Mouse (Mus musculus) common myeloid progenitor, adult 5-6 weeks (primary cell): ENCODE measurements around the gene Fmr1nb. TPM values are rescaled to one million over a fixed set of nuclear protein-coding genes. Genes with fewer than 3 reads are reported as not detected.
"Not testable (repeated sequence)": the region's sequence is repeated elsewhere in the genome, so short reads cannot be mapped to it uniquely, and the experiment has no call there.

Source experiments
- ATAC-seq: replicated peaks from 2 replicates; pipeline ENCODE4 v1.8.0; 2016; ENCODE audit warnings: low read depth, mild to moderate bottlenecking, moderate TSS enrichment, inconsistent platforms; ENCODE audit not compliant: poor library complexity, severe bottlenecking
- total RNA-seq: library from RNA; stranded (forward); fragments of 200-1000, 187-1606 nt; gene quantifications from 2 replicates; pipeline ENCODE4 v1.2.3, GENCODE M21; 2017

Fmr1nb gene
- total RNA-seq, result not detected in 2 replicates

- ATAC-seq, result no peak
Measured at GRCm38 (mm10) chrX:68761606-68762005, at the start of gene Fmr1nb. Fmr1nb (plus strand) TSS chrX:68761839.

DNA sequence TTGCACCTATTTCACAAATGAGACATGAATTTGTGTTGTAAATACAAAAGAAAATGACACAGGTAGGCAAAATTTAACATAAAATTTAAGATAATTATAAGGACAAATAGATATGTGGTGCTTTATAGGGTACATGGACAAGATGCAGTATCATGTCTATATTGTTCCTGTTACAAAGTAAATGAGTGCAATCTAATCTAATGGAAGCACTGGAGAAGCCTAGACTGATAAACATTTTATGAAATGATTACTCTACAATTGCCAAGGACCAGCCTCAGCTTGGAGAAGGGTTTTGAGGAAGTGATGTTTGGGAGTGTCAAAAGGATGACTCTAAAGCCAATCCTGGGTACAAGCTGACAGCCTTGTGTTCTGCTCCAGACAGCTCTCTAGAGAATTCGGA lies 24.7 kb upstream of the Fmr1nb start:
- ATAC-seq, result no peak

- ATAC-seq, result no peak
Measured at GRCm38 (mm10) chrX:68740088-68740487, 21.6 kb upstream of the Fmr1nb start.

DNA sequence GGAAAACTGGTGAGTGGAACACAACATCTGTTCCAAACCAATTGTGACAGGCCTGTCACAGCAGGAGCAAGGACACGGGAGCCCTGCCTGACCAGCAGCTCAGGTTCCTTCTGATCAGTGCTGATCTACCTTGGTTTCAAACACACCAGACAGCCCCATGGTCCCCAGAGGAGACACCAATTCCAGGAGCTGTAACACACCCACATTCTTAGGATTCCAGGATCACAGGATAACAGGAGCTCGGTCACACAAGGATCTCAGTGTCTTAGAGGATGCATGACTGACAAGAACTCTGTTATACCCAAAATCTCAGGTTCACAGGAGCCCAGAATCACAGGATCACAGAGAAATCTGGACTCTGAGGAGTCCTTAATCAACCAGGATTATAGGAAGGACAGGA lies 58.8 kb downstream of the Fmr1nb start:
- ATAC-seq, result not testable (repeated sequence)

DNA sequence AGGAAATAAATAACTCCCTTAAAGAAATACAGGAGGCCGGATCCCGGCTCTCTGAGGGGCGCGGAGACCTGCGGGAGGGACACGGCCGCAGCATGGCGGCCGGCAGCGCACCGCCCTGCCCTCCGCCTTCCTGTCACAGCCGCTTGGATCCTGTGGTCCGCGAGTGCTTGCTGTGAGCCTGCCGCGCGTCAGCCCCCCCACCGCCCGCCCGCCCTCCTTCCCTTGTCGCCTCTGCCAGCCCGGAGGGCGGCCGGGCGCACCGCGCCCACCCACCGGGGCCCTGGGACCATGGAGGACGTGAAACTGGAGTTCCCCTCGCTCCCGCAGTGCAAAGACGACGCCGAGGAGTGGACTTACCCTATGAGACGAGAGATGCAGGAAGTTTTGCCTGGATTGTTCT lies 59.4 kb downstream of the Fmr1nb start, which contains the start of gene Gm14698:
Gene Gm14698 (plus strand): TSS at position 35 of the 400 bp plus-strand sequence.
- peak; percentile 90 for ATAC-seq

DNA sequence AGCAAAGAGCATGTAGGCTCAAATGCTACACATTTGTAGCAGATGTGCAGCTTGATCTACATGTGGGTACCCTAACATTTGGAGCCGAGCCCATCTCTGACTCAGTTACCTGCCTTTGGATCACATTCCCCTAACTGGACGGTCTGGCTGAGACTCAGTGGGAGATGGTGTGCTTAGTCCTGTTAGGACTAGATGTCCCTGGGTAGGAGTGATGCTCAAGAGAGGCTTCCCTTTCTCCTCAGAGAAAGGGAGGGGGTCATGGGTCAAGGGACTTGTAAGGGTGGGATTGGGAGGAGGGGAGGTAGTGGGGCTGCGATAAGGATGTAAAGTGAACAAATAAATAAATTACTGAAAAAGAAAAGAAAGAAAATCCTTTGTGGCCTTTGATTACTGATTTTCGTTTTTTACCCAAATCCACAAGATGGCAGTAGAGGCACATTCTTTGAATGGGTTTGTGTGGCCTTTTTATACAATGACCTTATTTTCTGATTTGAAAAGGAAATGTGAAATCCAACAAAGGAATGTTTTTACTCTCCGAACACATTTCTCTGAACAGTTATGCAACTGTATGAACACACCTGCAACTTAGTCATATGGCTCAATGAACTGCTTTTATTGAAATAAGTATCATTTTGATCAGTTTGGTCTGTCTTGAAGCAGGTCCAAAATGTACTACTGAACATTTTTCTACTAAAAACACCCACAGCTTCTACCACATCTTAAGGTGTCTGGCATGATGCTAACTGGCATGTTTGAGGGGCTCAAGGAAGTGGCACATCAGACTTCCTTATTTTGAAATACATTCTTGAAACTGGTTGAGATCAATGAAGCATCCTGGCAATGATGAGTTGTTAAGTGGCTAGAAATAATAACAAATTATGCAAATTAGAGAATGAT lies 78.2 kb downstream of the Fmr1nb start:
- ATAC-seq, result no peak

Other genes starting within 250 kb of the Fmr1nb start
- 93.8 and 111 TPM in 2 replicates for gene Fmr1, start 83.3 kb upstream of the Fmr1nb start, total RNA-seq
- 5.1 and 10.0 TPM in 2 replicates for gene Gm14698, start 59.3 kb downstream of the Fmr1nb start, total RNA-seq
- gene Gm6812, start 131.2 kb downstream of the Fmr1nb start, total RNA-seq, result not detected in 2 replicates